Mouse (Mus musculus) liver, postnatal 0 days (tissue): ENCODE data around the gene Erf.

Source experiments
- CTCF ChIP-seq: sonication (generic); IDR thresholded peaks from 2 replicates; pipeline ENCODE4 v1.5.1; 2016; ENCODE audit warnings: antibody characterized with exemption, low read depth
- EP300 ChIP-seq: IDR thresholded peaks from 2 replicates; pipeline ENCODE4 v1.6.1; 2016; ENCODE audit warnings: antibody characterized with exemption, low read depth, mild to moderate bottlenecking

GRCm38 (mm10) chr7:25294960-25295722, 44.6 kb upstream of the Erf start:
- TF ChIP-seq EP300 = no peak
- no peak for TF ChIP-seq CTCF
